Mouse (Mus musculus): ENCODE measurements around the gene Rfc1.
"Not testable (repeated sequence)": the region's sequence is repeated elsewhere in the genome, so short reads cannot be mapped to it uniquely, and the experiment has no call there.

The Rfc1 gene

DNA sequence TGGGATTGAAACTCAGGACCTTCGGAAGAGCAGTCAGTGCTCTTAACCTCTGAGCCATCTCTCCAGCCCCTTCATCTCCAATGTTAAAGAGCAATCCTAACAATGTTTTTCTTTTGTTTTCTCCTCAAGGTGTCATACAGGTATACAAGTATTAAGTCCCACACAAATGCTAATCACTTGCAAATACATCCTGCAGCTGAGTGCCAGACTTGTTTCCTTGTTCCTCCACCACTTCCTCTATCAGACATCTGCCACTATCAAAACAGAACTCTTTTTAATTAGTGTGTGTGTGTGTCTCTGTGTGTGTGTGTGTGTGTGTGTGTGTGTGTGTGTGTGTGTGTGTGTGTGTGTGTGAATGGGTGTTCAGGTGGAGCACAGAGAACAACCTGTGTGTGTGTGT lies 35.8 kb downstream of the Rfc1 start:
- not testable (repeated sequence) for DNase-seq (ENCODE audit: extremely low spot score)

DNA sequence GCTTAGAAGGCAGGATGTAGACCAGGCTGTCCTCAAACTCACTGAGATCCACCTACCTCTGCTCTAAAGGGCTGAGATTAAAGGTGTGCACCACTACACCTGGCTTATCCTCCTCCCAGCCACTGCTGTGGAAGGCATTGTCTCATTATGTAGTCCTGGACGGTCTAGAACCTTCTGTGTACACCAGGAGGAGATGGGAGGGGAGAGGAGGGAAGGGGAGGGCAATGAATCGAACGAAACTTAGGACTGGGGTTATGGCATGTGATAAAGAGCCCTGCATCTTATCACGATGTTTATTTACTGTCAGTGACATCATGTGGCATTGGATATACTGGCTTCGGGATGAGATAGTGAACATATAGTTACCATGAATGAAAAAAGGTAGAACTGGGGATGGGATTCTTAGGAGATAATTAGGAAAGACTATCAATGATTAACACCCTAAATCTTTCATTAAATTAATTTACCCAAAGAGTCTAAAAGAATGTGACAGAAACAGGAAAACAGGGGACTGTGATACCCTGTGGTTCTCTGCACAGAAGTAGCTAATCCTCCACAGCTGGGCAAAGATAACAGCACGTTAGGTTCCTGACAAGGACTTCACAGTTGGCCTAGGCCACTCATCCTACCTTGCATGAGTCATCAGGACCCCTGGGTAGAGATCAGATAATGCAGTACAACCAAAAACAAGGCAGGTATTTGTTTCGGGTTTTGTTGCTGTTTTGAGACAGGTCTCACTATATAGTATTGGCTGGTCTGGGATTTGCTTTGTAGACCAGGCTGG lies 37.1 kb downstream of the Rfc1 start:
- DNase-seq (ENCODE audit: extremely low spot score) = no peak

DNA sequence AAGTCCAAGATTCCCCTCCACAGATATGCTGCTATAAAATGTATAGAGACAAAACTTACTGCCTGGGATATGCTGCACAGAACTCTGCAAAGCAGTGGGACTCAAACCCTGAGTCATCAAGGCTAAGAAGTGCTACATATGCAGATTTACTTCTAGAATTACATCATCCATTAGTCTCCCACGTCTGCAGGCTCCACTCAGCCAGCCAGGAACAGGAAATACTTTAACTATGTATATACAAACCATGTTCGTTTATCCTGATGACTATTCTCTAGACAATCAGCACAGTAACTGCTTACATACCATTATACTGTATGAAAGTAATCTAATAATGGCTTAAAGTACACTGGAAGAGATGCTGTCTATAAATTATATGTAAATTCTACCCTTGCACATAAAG lies 41.2 kb downstream of the Rfc1 start:
- no peak for DNase-seq (ENCODE audit: extremely low spot score)

DNA sequence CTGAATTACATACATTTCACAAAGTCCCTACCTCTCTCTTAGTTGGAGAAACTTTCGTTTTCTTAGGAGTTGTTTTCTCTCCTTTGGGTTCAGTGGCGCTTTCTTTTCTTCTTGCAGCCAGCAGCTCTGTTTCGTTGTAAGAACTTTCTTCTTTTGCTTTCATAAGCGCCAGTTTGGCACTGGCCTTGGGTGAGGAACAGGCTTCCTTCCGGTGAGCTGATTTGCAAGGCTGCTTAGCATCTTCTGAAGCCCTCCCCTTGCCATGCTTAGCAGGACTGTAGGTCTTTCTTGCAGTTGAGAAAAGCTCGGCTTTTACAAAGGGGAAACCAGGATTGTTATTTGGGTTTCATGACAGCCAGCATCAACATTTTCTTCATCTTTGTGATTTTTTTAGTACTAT lies 41.8 kb downstream of the Rfc1 start:
- no peak for DNase-seq (ENCODE audit: extremely low spot score)

DNA sequence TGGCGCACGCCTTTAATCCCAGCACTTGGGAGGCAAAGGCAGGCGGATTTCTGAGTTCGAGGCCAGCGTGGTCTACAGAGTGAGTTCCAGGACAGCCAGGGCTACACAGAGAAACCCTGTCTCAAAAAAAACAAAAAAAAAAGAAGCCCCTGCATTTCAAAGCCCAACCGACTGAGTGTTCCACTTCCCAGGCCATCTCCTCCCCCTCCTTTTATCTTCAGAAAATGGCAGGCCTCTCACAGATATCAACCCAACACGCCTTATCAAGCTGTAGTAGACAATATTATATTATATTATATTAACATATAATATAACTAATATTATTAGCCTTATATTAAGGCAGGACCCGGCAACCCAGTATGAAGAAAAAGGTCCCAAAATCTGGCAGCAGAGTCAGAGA lies 46.5 kb downstream of the Rfc1 start:
- not testable (repeated sequence) for DNase-seq (ENCODE audit: extremely low spot score)

DNA sequence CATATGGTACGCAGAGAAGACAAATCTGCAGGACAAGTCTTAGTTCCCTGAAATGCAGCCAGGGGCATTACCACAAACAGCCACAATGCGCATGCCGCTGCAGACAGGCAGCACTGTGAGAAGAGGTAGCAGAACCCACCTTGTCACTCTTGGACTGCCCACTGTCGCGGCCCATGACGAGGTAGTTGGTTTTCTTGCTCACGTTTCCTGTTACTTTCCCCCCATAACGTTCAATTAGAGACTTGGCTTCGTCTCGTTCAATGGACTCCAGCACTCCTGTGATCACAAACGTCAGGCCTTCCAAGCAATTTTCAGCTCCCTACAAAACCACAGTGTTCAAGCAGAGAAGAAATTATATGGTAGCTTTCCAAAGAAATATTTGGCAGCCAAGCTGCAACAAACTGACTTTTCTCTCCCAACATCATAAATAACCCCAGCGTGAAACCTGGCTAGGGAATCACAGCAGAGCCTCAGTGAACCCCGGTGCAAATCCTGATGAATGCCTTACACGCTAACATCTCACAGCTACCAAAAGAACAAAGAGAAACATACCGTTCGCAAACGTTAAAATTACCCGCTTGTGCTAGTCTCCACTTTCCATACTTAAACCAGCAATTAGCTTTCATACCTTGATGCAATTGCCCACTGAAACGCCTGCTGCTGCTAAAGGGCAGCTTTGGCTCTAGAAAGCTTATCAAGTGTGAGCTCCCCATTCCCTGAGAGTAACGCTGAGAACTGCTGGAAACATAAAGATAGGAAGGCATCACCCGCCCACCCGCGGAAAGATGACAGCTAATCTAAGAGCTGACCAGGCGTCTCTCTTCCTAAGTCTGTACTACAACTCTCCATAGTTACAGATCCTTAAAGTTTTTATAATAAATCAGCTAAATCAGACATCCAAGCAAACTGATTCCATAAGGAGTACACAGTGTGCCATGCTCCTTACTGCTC lies 47.4 kb downstream of the Rfc1 start:
- no peak for DNase-seq (ENCODE audit: extremely low spot score)

DNA sequence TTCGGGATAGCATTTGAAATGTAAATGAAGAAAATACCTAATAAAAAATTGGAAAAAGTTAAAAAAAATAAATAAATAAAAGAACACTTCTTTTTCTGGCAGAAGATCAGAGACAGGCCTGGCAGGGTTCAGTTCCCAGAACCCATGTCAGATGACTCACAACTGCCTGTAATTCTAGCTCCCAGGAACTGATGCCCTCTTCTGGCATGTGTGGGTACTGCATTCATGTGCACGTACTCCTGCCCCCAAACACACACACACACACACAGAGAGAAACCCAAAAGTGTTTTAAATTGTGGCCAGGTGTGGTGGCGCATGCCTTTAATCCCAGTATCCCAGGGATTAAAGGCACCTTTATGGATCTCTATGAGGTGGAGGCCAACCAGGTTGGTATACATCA lies 51.3 kb downstream of the Rfc1 start:
- DNase-seq (ENCODE audit: extremely low spot score) = peak; percentile 17

DNA sequence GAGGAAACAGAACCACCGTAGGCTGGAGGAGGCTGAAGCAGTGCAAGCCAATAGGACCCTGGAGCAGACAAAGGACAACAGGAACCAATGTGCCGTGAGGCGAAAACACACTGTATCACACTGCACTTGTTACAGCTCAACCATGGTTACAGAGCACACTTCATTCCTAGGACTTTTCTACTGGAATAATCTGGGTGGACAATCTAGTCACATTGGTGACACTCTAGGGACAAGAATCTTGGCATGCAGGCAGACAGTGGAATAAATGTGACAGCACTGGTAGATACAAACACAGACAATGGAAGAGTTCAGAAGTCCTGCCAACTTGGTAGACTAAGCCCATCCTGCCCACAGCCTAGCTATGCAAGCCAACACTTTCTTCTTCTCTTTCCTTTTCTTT lies 54.3 kb downstream of the Rfc1 start:
- no peak for DNase-seq (ENCODE audit: extremely low spot score)

DNA sequence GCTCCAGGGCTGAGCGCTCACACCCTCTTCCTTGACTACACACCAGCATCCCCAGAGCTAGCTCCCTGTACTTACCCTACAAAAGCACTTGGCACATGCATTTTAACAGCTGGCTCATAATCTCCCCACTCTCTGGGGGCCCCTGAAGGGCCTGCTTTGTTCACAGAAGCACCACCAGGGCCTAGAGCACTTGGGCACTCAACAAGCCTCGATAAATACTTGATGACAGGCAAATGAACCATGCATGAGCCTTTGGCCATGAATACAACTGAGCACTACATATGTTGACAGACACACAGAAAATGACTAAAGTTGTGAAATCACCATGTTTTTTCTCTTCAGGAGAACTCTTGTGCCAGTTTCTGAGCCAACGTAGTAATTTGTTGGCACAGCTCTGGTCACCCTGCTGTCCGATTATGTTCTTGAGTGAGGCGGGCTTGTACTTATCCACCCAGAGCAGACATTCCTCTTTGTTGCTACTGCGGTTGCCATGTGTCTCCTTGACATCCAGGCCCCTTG lies 56.3 kb downstream of the Rfc1 start:
- DNase-seq (ENCODE audit: extremely low spot score) = no peak

DNA sequence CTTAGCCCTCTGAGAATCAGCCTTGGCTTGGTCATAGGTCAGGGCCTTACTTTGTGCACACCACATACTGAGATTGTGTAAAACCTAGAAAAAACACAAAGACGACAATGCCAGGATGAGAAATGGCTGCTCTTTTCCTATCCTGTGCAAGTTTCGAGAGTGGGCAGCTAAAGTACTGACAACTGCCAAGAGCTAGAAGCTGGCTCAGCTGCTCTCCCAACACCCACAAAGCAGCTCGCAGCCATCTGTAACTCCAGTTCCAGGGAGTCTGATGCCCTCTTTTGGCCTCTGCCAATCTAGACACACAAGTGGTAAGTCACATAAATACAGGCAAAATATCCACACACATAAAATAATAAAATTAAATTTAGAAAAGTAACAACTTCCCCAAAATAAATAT lies 61.5 kb downstream of the Rfc1 start:
- DNase-seq (ENCODE audit: extremely low spot score) = no peak

DNA sequence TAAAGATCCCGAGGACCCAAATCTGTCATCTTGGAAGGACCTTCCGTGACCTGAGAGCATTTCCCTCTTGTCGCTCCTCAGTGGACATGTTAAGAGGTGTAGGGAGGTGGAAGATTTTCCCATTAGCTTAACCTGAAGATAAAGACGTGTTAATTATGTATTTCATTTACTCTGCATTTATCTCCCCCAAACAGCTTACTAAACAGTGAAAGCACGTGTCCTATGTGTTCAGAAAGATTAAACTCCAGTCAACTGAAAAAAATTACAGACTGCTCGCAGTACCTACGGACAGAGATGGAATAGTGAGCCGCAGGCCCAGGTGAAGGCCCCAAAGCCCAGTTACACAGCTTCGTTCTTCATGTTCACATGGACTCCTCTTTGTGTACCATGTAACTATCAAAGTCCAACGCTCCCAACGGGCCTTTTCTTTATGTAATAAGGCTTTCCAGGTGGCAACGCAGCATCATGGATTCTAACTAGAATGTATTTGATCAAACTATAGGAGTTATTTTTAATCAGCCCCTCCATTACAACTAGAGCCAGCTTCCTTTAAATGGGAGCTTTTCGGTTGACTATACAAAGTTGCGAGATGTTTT lies 77.5 kb downstream of the Rfc1 start:
- DNase-seq (ENCODE audit: extremely low spot score) = no peak

DNA sequence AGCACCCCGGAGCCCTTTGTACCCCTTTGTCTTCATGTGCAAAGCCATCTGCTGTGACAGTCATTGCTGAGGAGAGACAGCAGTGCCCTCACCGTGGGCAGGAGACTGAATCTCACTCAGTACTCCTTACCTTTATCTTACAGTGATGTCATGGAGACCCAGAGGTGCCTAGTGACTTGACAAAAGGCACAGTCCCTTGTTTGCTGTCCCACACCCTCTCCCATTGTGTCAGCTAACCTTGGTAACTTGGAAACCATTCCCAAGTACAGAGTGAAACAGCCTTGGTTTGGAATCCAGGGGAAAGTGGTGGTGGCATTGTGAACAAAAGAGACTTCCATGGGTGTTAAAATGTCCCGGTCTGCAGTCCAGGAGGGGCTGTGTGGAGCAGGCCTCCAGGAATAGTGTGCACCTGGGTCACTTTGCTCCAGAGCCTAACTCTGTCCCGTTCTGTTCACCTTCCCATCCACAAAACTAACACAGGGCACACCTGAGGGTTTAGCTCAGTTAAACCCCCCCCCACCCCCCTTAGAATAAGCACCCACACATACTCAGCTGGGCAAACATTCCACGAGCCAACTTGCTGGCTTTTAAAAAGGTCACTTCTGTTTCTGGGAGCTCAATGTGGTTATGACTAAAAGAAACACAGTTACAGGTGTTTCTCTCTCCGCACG lies 85.2 kb downstream of the Rfc1 start:
- no peak for DNase-seq (ENCODE audit: extremely low spot score)

DNA sequence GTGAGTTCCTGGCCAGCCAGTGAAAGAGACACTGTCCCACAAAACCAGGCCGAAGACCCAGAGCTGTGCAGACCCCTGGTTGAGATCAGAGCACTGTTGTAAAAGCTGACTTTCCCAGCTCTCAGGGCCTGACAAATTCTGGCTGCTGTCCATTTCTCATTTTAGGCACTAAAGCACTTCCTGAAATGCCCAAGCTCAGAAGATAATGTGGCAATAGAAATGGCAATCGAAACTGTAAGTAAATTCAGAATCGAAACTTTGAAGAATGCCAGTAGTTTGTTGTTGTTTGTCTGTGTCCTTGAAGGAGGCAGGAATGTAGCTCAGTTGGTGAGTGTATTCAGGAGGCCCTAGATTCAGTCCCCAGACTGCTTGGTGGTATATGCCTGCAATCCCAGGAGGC lies 88.2 kb downstream of the Rfc1 start:
- no peak for DNase-seq (ENCODE audit: extremely low spot score)

DNA sequence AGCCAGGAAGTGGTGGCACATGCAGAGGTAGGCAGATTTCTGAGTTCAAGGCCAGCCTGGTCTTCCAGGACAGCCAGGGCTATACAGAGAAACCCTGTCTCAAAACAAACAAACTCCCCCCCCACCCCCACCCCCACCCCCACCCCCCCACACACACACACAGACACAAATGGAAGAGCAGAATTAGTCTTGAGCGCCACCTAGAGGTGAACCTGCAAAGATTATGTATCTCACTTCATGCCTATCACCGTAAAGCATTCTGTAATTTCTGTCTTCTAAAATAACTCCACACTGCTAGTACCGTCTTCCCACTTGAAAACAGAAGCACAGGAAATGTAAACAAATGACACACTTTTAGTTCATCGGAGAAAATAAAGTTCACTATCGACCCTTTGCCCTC lies 92.7 kb downstream of the Rfc1 start:
- DNase-seq (ENCODE audit: extremely low spot score) = peak; percentile 45

DNA sequence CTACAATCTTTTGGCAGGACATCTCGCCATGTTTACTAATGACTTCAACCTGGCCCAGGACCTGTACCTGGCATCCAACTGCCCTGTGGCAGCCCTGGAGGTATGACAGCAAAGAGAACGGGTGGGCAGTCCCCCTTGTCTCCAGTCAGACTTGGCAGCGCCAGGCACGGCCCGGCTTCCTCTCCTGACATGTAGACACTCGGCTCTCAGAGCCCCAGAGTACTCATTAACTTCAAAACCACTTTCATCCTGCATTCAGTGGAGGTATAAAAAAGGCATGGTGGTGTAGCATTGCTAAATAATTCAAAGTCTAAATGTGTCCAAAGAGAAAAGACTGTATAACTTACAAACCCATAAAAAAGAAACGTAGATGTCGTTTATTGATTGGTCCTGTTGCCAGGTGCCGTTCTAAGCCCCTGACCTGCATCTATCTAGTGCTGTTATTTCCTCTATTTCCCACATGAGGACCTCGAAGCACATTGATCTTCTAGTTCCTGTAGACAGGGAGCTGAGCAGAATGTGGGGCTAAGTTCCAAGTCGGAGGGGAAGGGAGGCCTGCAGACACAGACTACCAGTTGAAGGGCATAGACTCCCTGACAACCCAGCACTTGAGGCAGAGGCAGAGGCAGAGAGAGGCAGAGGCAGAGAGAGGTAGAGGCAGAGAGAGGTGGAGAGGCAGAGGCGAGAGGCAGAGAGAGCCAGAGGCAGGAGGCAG lies 104.0 kb downstream of the Rfc1 start:
- DNase-seq (ENCODE audit: extremely low spot score) = no peak

DNA sequence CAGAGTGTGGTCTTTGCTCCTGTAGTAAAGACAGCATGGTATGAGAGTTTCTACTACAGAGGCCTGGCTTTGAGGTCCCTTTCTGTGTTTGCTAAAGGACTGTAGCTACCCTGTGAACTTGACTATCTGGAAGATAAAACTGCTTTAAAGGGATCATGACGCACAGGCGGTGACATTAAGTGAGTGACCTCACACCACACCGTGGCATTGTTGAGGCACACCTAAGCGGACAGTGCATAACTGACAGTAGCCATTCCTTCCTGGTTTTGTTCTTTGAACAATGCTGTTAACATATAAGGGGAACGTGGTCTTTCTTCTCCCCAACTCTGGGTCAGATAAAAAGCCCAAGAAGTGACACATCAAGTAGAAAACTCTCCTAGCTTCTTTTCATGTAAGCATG lies 111.4 kb downstream of the Rfc1 start:
- DNase-seq (ENCODE audit: extremely low spot score) = no peak

DNA sequence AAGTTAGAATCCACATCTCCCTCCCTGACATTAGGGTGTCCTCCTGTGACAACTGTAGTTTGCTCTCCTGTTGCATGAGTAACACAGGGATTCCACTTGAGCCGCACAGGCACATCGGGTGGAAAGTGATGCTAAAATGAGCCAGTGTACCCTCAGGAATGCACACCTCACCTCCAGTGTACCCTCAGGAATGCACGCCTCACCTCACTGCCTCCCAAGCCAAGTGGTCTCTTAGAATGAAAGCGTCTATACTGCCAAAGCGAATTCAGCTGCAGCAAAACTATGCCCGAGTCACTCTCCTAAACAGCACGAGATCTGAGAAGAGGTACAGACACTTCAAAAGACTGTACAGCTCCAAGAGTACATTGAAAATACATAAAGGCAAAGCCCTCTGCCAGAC lies 114.4 kb downstream of the Rfc1 start:
- no peak for DNase-seq (ENCODE audit: extremely low spot score)

DNA sequence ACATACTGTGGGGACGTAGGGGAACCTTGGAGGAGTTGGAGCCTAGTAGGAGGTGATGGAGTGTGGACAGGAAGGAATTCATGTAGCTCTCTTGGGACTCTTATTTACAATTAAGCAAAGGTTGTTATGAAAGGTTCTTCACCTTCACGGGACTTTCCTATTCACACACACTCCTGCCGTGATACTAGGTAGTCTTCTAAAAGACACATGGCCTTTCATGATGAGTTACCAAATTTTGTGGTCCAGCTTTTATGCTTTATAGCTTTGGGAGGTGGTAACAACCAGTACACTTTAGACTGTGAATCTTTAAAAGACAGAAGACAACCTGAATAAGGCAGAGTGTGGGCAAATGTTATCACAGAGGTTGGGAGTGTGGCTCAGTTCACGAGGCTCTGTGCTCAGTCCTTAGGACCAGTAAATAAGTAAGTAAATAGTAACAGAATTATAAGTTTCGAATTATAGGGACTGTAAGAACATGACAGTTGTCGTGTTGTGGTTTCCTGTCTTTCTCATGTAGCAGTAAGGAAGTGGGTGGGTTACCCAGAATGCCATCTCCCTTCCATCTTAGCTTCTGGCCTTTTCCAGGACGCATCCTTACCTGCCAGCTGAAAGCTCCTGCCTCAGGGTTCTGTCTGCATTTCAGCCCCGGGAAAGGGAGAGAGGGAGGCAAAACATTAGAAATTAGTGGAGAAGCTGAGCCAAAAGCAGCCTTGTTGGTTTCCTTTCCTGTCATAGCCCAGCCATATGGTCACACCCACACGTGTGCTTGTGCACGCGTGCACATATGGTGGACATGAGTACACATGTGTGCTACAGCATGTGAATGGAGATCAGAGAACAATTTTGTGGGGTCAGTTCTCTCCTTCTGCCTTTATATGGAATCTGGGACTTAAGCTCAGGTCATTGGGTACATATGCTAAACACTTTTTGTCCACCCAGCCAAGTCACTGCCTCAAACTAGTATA lies 117.9 kb downstream of the Rfc1 start:
- no peak for DNase-seq (ENCODE audit: extremely low spot score)

DNA sequence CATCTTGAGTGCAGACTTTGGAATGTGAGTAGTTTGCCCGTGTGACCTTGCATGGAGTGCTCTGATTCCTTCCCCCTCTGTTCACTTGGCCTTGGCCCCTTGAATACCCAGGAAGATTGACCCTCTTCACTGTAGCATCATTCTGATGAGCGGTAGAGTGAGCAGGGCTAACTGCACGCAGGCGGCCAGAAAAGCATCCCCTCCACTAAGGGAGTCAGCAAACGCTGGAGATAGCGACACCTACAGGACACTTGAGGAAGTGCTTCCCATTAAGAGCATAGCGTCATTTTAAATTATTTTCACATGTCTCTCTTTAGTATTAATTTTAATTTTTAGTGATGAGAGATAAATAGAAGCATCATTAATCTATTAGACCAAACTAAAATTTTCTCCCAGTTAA lies 122.1 kb downstream of the Rfc1 start:
- DNase-seq (ENCODE audit: extremely low spot score) = peak; percentile 29
